Mouse (Mus musculus): ENCODE results near the gene Baz1a. TPM values are rescaled to one million over a fixed set of nuclear protein-coding genes. Genes with fewer than 3 reads are reported as not detected.

The Baz1a gene
- total RNA-seq, 2 experiments from 2014 or later, result 107 to 200 TPM

- peak; percentile 92 for ATAC-seq (ENCODE audit: poor library complexity, severe bottlenecking)
These were observed 151.3 kb downstream of the Baz1a start, which contains the start of gene Cfl2 for GRCm38 (mm10) chr12:54862606-54863535. Cfl2 (minus strand) TSS chr12:54862877.

- peak; percentile 42; the same call in 1 of the 2 replicates for ATAC-seq (ENCODE audit: poor library complexity, severe bottlenecking)
These were observed 152.1 kb downstream of the Baz1a start for GRCm38 (mm10) chr12:54861991-54862605.

GRCm38 (mm10) chr12:54859531-54859930, 154.6 kb downstream of the Baz1a start:
- no peak for ATAC-seq (ENCODE audit: poor library complexity, severe bottlenecking)

- no peak for ATAC-seq (ENCODE audit: poor library complexity, severe bottlenecking)
These were observed 163.6 kb downstream of the Baz1a start for GRCm38 (mm10) chr12:54850551-54850950.

GRCm38 (mm10) chr12:54844415-54844814, 169.7 kb downstream of the Baz1a start:
- ATAC-seq (ENCODE audit: poor library complexity, severe bottlenecking), result peak; percentile 67

Other genes with a start within 250 kb of the Baz1a start
- 68.6 and 74.9 TPM in 2 replicates for gene Snx6, start 218.6 kb downstream of the Baz1a start, total RNA-seq (2015)
- 99.5 and 101 TPM in 2 replicates for gene Snx6, start 218.6 kb downstream of the Baz1a start, total RNA-seq (2017)
- 22.4 and 27.3 TPM in 2 replicates for gene Cfl2, start 151.5 kb downstream of the Baz1a start, total RNA-seq (2015)
- gene Cfl2, start 151.5 kb downstream of the Baz1a start, total RNA-seq (2017), result 16.3 and 21.4 TPM in 2 replicates
- gene Gm20403, start 27.8 kb downstream of the Baz1a start, total RNA-seq (2015), result not detected in 2 replicates
- gene Gm20403, start 27.8 kb downstream of the Baz1a start, total RNA-seq (2017), result not detected in 2 replicates
- 6.5 and 8.8 TPM in 2 replicates for gene 2700097O09Rik, start 65.8 kb upstream of the Baz1a start, total RNA-seq (2015)
- gene 2700097O09Rik, start 65.8 kb upstream of the Baz1a start, total RNA-seq (2017), result 2.5 and 6.2 TPM in 2 replicates
- 73.9 and 85.6 TPM in 2 replicates for gene Srp54a, start 65.9 kb upstream of the Baz1a start, total RNA-seq (2015)
- 136 and 142 TPM in 2 replicates for gene Srp54a, start 65.9 kb upstream of the Baz1a start, total RNA-seq (2017)
- gene Fam177a, start 110.1 kb upstream of the Baz1a start, total RNA-seq (2015), result 0.68 TPM in 1 of 2 replicates, not detected in the other
- gene Fam177a, start 110.1 kb upstream of the Baz1a start, total RNA-seq (2017), result 22.4 and 24.6 TPM in 2 replicates
- gene Srp54b, start 140.8 kb upstream of the Baz1a start, total RNA-seq (2015), result 23.0 and 23.2 TPM in 2 replicates
- 55.5 and 61.7 TPM in 2 replicates for gene Srp54b, start 140.8 kb upstream of the Baz1a start, total RNA-seq (2017)
- gene 1700047I17Rik2, start 185.2 kb upstream of the Baz1a start, total RNA-seq (2015), result 20.8 and 21.8 TPM in 2 replicates
- gene 1700047I17Rik2, start 185.2 kb upstream of the Baz1a start, total RNA-seq (2017), result not detected in 2 replicates
- gene Srp54c, start 215.8 kb upstream of the Baz1a start, total RNA-seq (2015), result 47.0 and 62.3 TPM in 2 replicates
- gene Srp54c, start 215.8 kb upstream of the Baz1a start, total RNA-seq (2017), result 68.0 and 72.1 TPM in 2 replicates